Mouse (Mus musculus): Measurements from ENCODE around the gene Eno3. TPM values are rescaled to one million over a fixed set of nuclear protein-coding genes. Genes with fewer than 3 reads are reported as not detected.

Gene Eno3
- polyA plus RNA-seq, 1 experiment from 2014 or later = 6.0 TPM

GRCm38 (mm10) chr11:70638293-70638692, 18.7 kb upstream of the Eno3 start:
- Histone ChIP-seq H3K36me3 (ENCODE audit: control insufficient read depth, insufficient read depth, low read length) (no peaks in the 10 kb centered on the region), H3K9me3 (replicated peaks; ENCODE audit: control insufficient read depth, low read length, poor library complexity, severe bottlenecking) (no peaks in the 10 kb centered on the region), H3K4me1 (ENCODE audit: control insufficient read depth, insufficient read depth, low read length) (no peaks in the 10 kb centered on the region), H3K27ac (ENCODE audit: low read length) (no peak overlapping the region), H3K4me2 (ENCODE audit: low read length) (no peak overlapping the region), H3K9ac (ENCODE audit: low read depth, low read length) (no peak overlapping the region), H3K27me3 (ENCODE audit: control insufficient read depth, insufficient read depth, low read depth, low read length) (no peaks in the 10 kb centered on the region), H3K4me3 (ENCODE audit: low read depth, low read length) (no peak overlapping the region)
- WGBS = 79% methylated on average over 1 of the region's 1 CpGs
- ATAC-seq = no peak

- Histone ChIP-seq H3K9ac (ENCODE audit: low read depth, low read length) (no peak within 1 kb of the TSS), H3K9me3 (replicated peaks; ENCODE audit: control insufficient read depth, low read length, poor library complexity, severe bottlenecking) (no peaks in the 10 kb centered on the region), H3K4me3 (ENCODE audit: low read depth, low read length) (no peak within 1 kb of the TSS), H3K27ac (ENCODE audit: low read length) (no peak within 1 kb of the TSS), H3K27me3 (ENCODE audit: control insufficient read depth, insufficient read depth, low read depth, low read length) (no peaks in the 10 kb centered on the region), H3K4me2 (ENCODE audit: low read length) (no peak within 1 kb of the TSS), H3K36me3 (ENCODE audit: control insufficient read depth, insufficient read depth, low read length) (no peaks in the 10 kb centered on the region), H3K4me1 (ENCODE audit: control insufficient read depth, insufficient read depth, low read length) (no peaks in the 10 kb centered on the region)
- ATAC-seq = no peak
- WGBS = 60% methylated on average over 5 of the region's 5 CpGs
Observed at GRCm38 (mm10) chr11:70638714-70639278, 18.2 kb upstream of the Eno3 start, which contains the start of gene Gp1ba. Gp1ba (plus strand) TSS chr11:70639122.

- H3K4me2 ChIP-seq (ENCODE audit: low read length) = no peak overlapping the region
- no peak overlapping the region for H3K27ac ChIP-seq (ENCODE audit: low read length)
- H3K9me3 ChIP-seq (replicated peaks; ENCODE audit: control insufficient read depth, low read length, poor library complexity, severe bottlenecking) = no peaks in the 10 kb centered on the region
- H3K36me3 ChIP-seq (ENCODE audit: control insufficient read depth, insufficient read depth, low read length) = peaks cover 9% of the 10 kb centered on the region
- WGBS = 86% methylated on average over 8 of the region's 8 CpGs
- no peak for ATAC-seq
- H3K4me3 ChIP-seq (ENCODE audit: low read depth, low read length) = no peak overlapping the region
- no peaks in the 10 kb centered on the region for H3K4me1 ChIP-seq (ENCODE audit: control insufficient read depth, insufficient read depth, low read length)
- H3K9ac ChIP-seq (ENCODE audit: low read depth, low read length) = no peak overlapping the region
- no peaks in the 10 kb centered on the region for H3K27me3 ChIP-seq (ENCODE audit: control insufficient read depth, insufficient read depth, low read depth, low read length)
Observed at GRCm38 (mm10) chr11:70639976-70640375, 17.0 kb upstream of the Eno3 start.

- Histone ChIP-seq H3K4me3 (ENCODE audit: low read depth, low read length) (no peak overlapping the region), H3K9ac (ENCODE audit: low read depth, low read length) (no peak overlapping the region), H3K27me3 (ENCODE audit: control insufficient read depth, insufficient read depth, low read depth, low read length) (no peaks in the 10 kb centered on the region), H3K36me3 (ENCODE audit: control insufficient read depth, insufficient read depth, low read length) (peaks cover 12% of the 10 kb centered on the region), H3K9me3 (replicated peaks; ENCODE audit: control insufficient read depth, low read length, poor library complexity, severe bottlenecking) (no peaks in the 10 kb centered on the region), H3K4me2 (ENCODE audit: low read length) (no peak overlapping the region), H3K4me1 (ENCODE audit: control insufficient read depth, insufficient read depth, low read length) (peaks cover 11% of the 10 kb centered on the region), H3K27ac (ENCODE audit: low read length) (no peak overlapping the region)
- ATAC-seq = no peak
- WGBS = 83% methylated on average over 7 of the region's 7 CpGs
Observed at GRCm38 (mm10) chr11:70641241-70641640, 15.8 kb upstream of the Eno3 start.

- H3K9me3 ChIP-seq (replicated peaks; ENCODE audit: control insufficient read depth, low read length, poor library complexity, severe bottlenecking) = no peaks in the 10 kb centered on the region
- H3K4me3 ChIP-seq (ENCODE audit: low read depth, low read length) = no peak overlapping the region
- WGBS = 88% methylated on average over 6 of the region's 6 CpGs
- H3K4me2 ChIP-seq (ENCODE audit: low read length) = no peak overlapping the region
- no peak for ATAC-seq
- H3K4me1 ChIP-seq (ENCODE audit: control insufficient read depth, insufficient read depth, low read length) = peaks cover 14% of the 10 kb centered on the region
- no peak overlapping the region for H3K9ac ChIP-seq (ENCODE audit: low read depth, low read length)
- H3K36me3 ChIP-seq (ENCODE audit: control insufficient read depth, insufficient read depth, low read length) = peaks cover 12% of the 10 kb centered on the region
- H3K27me3 ChIP-seq (ENCODE audit: control insufficient read depth, insufficient read depth, low read depth, low read length) = no peaks in the 10 kb centered on the region
- H3K27ac ChIP-seq (ENCODE audit: low read length) = no peak overlapping the region
Observed at GRCm38 (mm10) chr11:70643051-70643450, 14.0 kb upstream of the Eno3 start.

GRCm38 (mm10) chr11:70644564-70645103, 12.4 kb upstream of the Eno3 start:
- no peak overlapping the region for H3K9ac ChIP-seq (ENCODE audit: low read depth, low read length)
- peaks cover 15% of the 10 kb centered on the region for H3K36me3 ChIP-seq (ENCODE audit: control insufficient read depth, insufficient read depth, low read length)
- H3K9me3 ChIP-seq (replicated peaks; ENCODE audit: control insufficient read depth, low read length, poor library complexity, severe bottlenecking) = no peaks in the 10 kb centered on the region
- 97% methylated on average over 8 of the region's 8 CpGs for whole genome bisulfite sequencing
- no peak overlapping the region for H3K4me2 ChIP-seq (ENCODE audit: low read length)
- H3K27ac ChIP-seq (ENCODE audit: low read length) = no peak overlapping the region
- no peaks in the 10 kb centered on the region for H3K27me3 ChIP-seq (ENCODE audit: control insufficient read depth, insufficient read depth, low read depth, low read length)
- no peak for ATAC-seq
- H3K4me1 ChIP-seq (ENCODE audit: control insufficient read depth, insufficient read depth, low read length) = peaks cover 24% of the 10 kb centered on the region
- no peak overlapping the region for H3K4me3 ChIP-seq (ENCODE audit: low read depth, low read length)

GRCm38 (mm10) chr11:70645461-70646258, 11.3 kb upstream of the Eno3 start:
- WGBS = 90% methylated on average over 12 of the region's 12 CpGs
- Histone ChIP-seq H3K4me2 (ENCODE audit: low read length) (peak overlapping the region; percentile 73), H3K4me1 (ENCODE audit: control insufficient read depth, insufficient read depth, low read length) (peaks cover 24% of the 10 kb centered on the region), H3K27me3 (ENCODE audit: control insufficient read depth, insufficient read depth, low read depth, low read length) (no peaks in the 10 kb centered on the region), H3K9me3 (replicated peaks; ENCODE audit: control insufficient read depth, low read length, poor library complexity, severe bottlenecking) (no peaks in the 10 kb centered on the region), H3K4me3 (ENCODE audit: low read depth, low read length) (peak overlapping the region; percentile 57), H3K36me3 (ENCODE audit: control insufficient read depth, insufficient read depth, low read length) (peaks cover 19% of the 10 kb centered on the region), H3K27ac (ENCODE audit: low read length) (peak overlapping the region; percentile 89), H3K9ac (ENCODE audit: low read depth, low read length) (peak overlapping the region; percentile 87)
- no peak for ATAC-seq

GRCm38 (mm10) chr11:70646259-70646555, 10.8 kb upstream of the Eno3 start:
- 15% methylated on average over 3 of the region's 3 CpGs for WGBS
- H3K4me3 ChIP-seq (ENCODE audit: low read depth, low read length) = peak overlapping the region; percentile 57
- peaks cover 24% of the 10 kb centered on the region for H3K36me3 ChIP-seq (ENCODE audit: control insufficient read depth, insufficient read depth, low read length)
- ATAC-seq = no peak
- peak overlapping the region; percentile 87 for H3K9ac ChIP-seq (ENCODE audit: low read depth, low read length)
- peaks cover 24% of the 10 kb centered on the region for H3K4me1 ChIP-seq (ENCODE audit: control insufficient read depth, insufficient read depth, low read length)
- H3K9me3 ChIP-seq (replicated peaks; ENCODE audit: control insufficient read depth, low read length, poor library complexity, severe bottlenecking) = no peaks in the 10 kb centered on the region
- H3K4me2 ChIP-seq (ENCODE audit: low read length) = peak overlapping the region; percentile 73
- peak overlapping the region; percentile 89 for H3K27ac ChIP-seq (ENCODE audit: low read length)
- H3K27me3 ChIP-seq (ENCODE audit: control insufficient read depth, insufficient read depth, low read depth, low read length) = no peaks in the 10 kb centered on the region
